Mouse (Mus musculus) heart, embryonic 15.5 days (tissue): Measurements from ENCODE around the gene Htr5b. TPM values are rescaled to one million over a fixed set of nuclear protein-coding genes. Genes with fewer than 3 reads are reported as not detected.

Experiments used
- ATAC-seq: fragments of 200-750 bp; cut with Nextera tagmentation; replicated peaks from 2 replicates; pipeline ENCODE4 v1.8.0; 2017; ENCODE audit warnings: low read depth, moderate TSS enrichment; ENCODE audit not compliant: insufficient number of reproducible peaks, insufficient read depth, low FRiP score
- H3K27ac ChIP-seq: fragments of 300-500 bp; sonication (generic); 2 replicates; pipeline ENCODE4 v1.5.1; 2015; ENCODE audit warnings: mild to moderate bottlenecking, inconsistent platforms
- H3K27me3 ChIP-seq: fragments of 300-500 bp; sonication (generic); 2 replicates; pipeline ENCODE4 v1.6.1; 2015; ENCODE audit warnings: inconsistent platforms
- H3K36me3 ChIP-seq: fragments of 300-500 bp; sonication (generic); 2 replicates; pipeline ENCODE4 v1.6.1; 2015; ENCODE audit warnings: mild to moderate bottlenecking, inconsistent platforms
- H3K4me1 ChIP-seq: fragments of 300-500 bp; sonication (generic); replicated peaks from 2 replicates; pipeline ENCODE4 v1.6.1; 2015; ENCODE audit warnings: inconsistent platforms
- H3K4me2 ChIP-seq: fragments of 300-500 bp; sonication (generic); 2 replicates; pipeline ENCODE4 v1.6.1; 2015; ENCODE audit warnings: inconsistent platforms, mild to moderate bottlenecking, moderate library complexity
- H3K4me3 ChIP-seq: fragments of 300-500 bp; sonication (generic); 2 replicates; pipeline ENCODE4 v1.5.1; 2015; ENCODE audit warnings: mild to moderate bottlenecking, inconsistent platforms
- H3K9ac ChIP-seq: fragments of 300-500 bp; sonication (generic); 2 replicates; pipeline ENCODE4 v1.6.1; 2015; ENCODE audit warnings: mild to moderate bottlenecking, inconsistent platforms
- H3K9me3 ChIP-seq: fragments of 300-500 bp; sonication (generic); replicated peaks from 2 replicates; pipeline ENCODE4 v1.6.1; 2016; ENCODE audit warnings: inconsistent platforms
- WGBS: fragments of 180-500 bp; shearing (Covaris S2); methylation state at CpG from one replicate; pipeline ENCODE4 v1.1.7; 2015; ENCODE audit warnings: mixed read lengths; 5-methylcytosine and 5-hydroxymethylcytosine counted together
- polyA plus RNA-seq: library from polyadenylated mRNA; unstranded; fragments of >200 nt; fragmentation: Nextera tagmentation; extraction: Ambion mirVana; gene quantifications from 2 replicates; pipeline ENCODE4 v1.2.1, GENCODE M21; 2015

Htr5b gene
- 0.06 TPM in 1 of 2 replicates, not detected in the other for polyA plus RNA-seq

GRCm38 (mm10) chr1:121528399-121528720 is at the start of gene Htr5b:
Gene Htr5b (minus strand): TSS chr1:121528465.
- Histone ChIP-seq H3K4me3 (peak within 1 kb of the TSS; percentile 41), H3K4me1 (peaks cover 15% of the 10 kb centered on the region), H3K27ac (no peak within 1 kb of the TSS), H3K9ac (no peak within 1 kb of the TSS), H3K4me2 (peak within 1 kb of the TSS; percentile 73), H3K9me3 (no peaks in the 10 kb centered on the region), H3K36me3 (no peaks in the 10 kb centered on the region), H3K27me3 (peaks cover 42% of the 10 kb centered on the region)
- 3% methylated on average over 11 of the region's 11 CpGs for WGBS
- ATAC-seq, result peak; percentile 69; the same call in 1 of the 2 replicates

GRCm38 (mm10) chr1:121577491-121577890 is 49.2 kb upstream of the Htr5b start:
- Histone ChIP-seq H3K9ac (no peak overlapping the region), H3K36me3 (no peaks in the 10 kb centered on the region), H3K4me1 (no peaks in the 10 kb centered on the region), H3K27ac (no peak overlapping the region), H3K4me2 (no peak overlapping the region), H3K4me3 (no peak overlapping the region), H3K9me3 (no peaks in the 10 kb centered on the region), H3K27me3 (no peaks in the 10 kb centered on the region)
- 53% methylated on average over 1 of the region's 1 CpGs for WGBS
- no peak; the same call in 1 of the 2 replicates for ATAC-seq

- ATAC-seq, result no peak
- peaks cover 10% of the 10 kb centered on the region for H3K4me1 ChIP-seq
- no peaks in the 10 kb centered on the region for H3K27me3 ChIP-seq
- H3K4me2 ChIP-seq, result no peak overlapping the region
- WGBS, result 75% methylated on average over 7 of the region's 7 CpGs
- H3K9ac ChIP-seq, result no peak overlapping the region
- H3K9me3 ChIP-seq, result no peaks in the 10 kb centered on the region
- H3K27ac ChIP-seq, result no peak overlapping the region
- H3K36me3 ChIP-seq, result no peaks in the 10 kb centered on the region
- H3K4me3 ChIP-seq, result no peak overlapping the region
These were observed 42.3 kb upstream of the Htr5b start for GRCm38 (mm10) chr1:121570522-121570921.

- Histone ChIP-seq H3K9ac (peak within 1 kb of the TSS; percentile 72), H3K4me3 (peak within 1 kb of the TSS; percentile 70), H3K4me1 (peaks cover 10% of the 10 kb centered on the region), H3K36me3 (peaks cover 20% of the 10 kb centered on the region), H3K9me3 (no peaks in the 10 kb centered on the region), H3K27me3 (no peaks in the 10 kb centered on the region), H3K4me2 (peak within 1 kb of the TSS; percentile 76), H3K27ac (peak within 1 kb of the TSS; percentile 31)
- peak; percentile 95 for ATAC-seq
- 7% methylated on average over 53 of the region's 53 CpGs for WGBS
These were observed 39.5 kb upstream of the Htr5b start, which contains the start of gene Ddx18 for GRCm38 (mm10) chr1:121567521-121568489. Gene Ddx18 (minus strand): TSS chr1:121567989.

GRCm38 (mm10) chr1:121557861-121558260 is 29.6 kb upstream of the Htr5b start:
- no peak overlapping the region for H3K27ac ChIP-seq
- H3K27me3 ChIP-seq, result no peaks in the 10 kb centered on the region
- H3K4me1 ChIP-seq, result no peaks in the 10 kb centered on the region
- peaks cover 91% of the 10 kb centered on the region for H3K36me3 ChIP-seq
- no peak overlapping the region for H3K4me2 ChIP-seq
- no peak overlapping the region for H3K9ac ChIP-seq
- H3K9me3 ChIP-seq, result no peaks in the 10 kb centered on the region
- 89% methylated on average over 5 of the region's 5 CpGs for WGBS
- no peak for ATAC-seq
- no peak overlapping the region for H3K4me3 ChIP-seq

GRCm38 (mm10) chr1:121551457-121551835 is 23.2 kb upstream of the Htr5b start:
- no peak overlapping the region for H3K9ac ChIP-seq
- ATAC-seq, result no peak
- H3K36me3 ChIP-seq, result peaks cover 37% of the 10 kb centered on the region
- H3K4me2 ChIP-seq, result no peak overlapping the region
- no peaks in the 10 kb centered on the region for H3K4me1 ChIP-seq
- H3K9me3 ChIP-seq, result no peaks in the 10 kb centered on the region
- WGBS, result 77% methylated on average over 7 of the region's 7 CpGs
- H3K4me3 ChIP-seq, result no peak overlapping the region
- no peak overlapping the region for H3K27ac ChIP-seq
- H3K27me3 ChIP-seq, result no peaks in the 10 kb centered on the region

- 77% methylated on average over 16 of the region's 16 CpGs for WGBS
- no peak overlapping the region for H3K4me2 ChIP-seq
- no peak overlapping the region for H3K9ac ChIP-seq
- no peaks in the 10 kb centered on the region for H3K4me1 ChIP-seq
- ATAC-seq, result no peak
- peaks cover 32% of the 10 kb centered on the region for H3K36me3 ChIP-seq
- no peaks in the 10 kb centered on the region for H3K27me3 ChIP-seq
- H3K9me3 ChIP-seq, result no peaks in the 10 kb centered on the region
- H3K4me3 ChIP-seq, result no peak overlapping the region
- no peak overlapping the region for H3K27ac ChIP-seq
These were observed 22.7 kb upstream of the Htr5b start for GRCm38 (mm10) chr1:121550801-121551456.

GRCm38 (mm10) chr1:121549456-121549855 is 21.2 kb upstream of the Htr5b start:
- no peak overlapping the region for H3K27ac ChIP-seq
- no peak overlapping the region for H3K4me3 ChIP-seq
- H3K4me1 ChIP-seq, result no peaks in the 10 kb centered on the region
- WGBS, result 68% methylated on average over 4 of the region's 4 CpGs
- ATAC-seq, result no peak
- H3K4me2 ChIP-seq, result no peak overlapping the region
- no peaks in the 10 kb centered on the region for H3K9me3 ChIP-seq
- no peak overlapping the region for H3K9ac ChIP-seq
- peaks cover 19% of the 10 kb centered on the region for H3K36me3 ChIP-seq
- no peaks in the 10 kb centered on the region for H3K27me3 ChIP-seq

- no peaks in the 10 kb centered on the region for H3K27me3 ChIP-seq
- H3K27ac ChIP-seq, result no peak overlapping the region
- H3K4me2 ChIP-seq, result no peak overlapping the region
- no peaks in the 10 kb centered on the region for H3K4me1 ChIP-seq
- WGBS, result 91% methylated on average over 4 of the region's 4 CpGs
- H3K9ac ChIP-seq, result no peak overlapping the region
- no peaks in the 10 kb centered on the region for H3K9me3 ChIP-seq
- H3K4me3 ChIP-seq, result no peak overlapping the region
- peaks cover 14% of the 10 kb centered on the region for H3K36me3 ChIP-seq
- no peak for ATAC-seq
These were observed 20.4 kb upstream of the Htr5b start for GRCm38 (mm10) chr1:121548667-121549066.

- H3K4me1 ChIP-seq, result no peaks in the 10 kb centered on the region
- 51% methylated on average over 2 of the region's 2 CpGs for WGBS
- no peak overlapping the region for H3K4me3 ChIP-seq
- no peak for ATAC-seq
- H3K27me3 ChIP-seq, result no peaks in the 10 kb centered on the region
- H3K36me3 ChIP-seq, result no peaks in the 10 kb centered on the region
- no peak overlapping the region for H3K27ac ChIP-seq
- no peak overlapping the region for H3K9ac ChIP-seq
- no peaks in the 10 kb centered on the region for H3K9me3 ChIP-seq
- no peak overlapping the region for H3K4me2 ChIP-seq
These were observed 18.6 kb upstream of the Htr5b start for GRCm38 (mm10) chr1:121546844-121547243.

GRCm38 (mm10) chr1:121540361-121540760 is 12.1 kb upstream of the Htr5b start:
- Histone ChIP-seq H3K9me3 (no peaks in the 10 kb centered on the region), H3K27me3 (no peaks in the 10 kb centered on the region), H3K4me1 (no peaks in the 10 kb centered on the region), H3K27ac (no peak overlapping the region), H3K4me2 (no peak overlapping the region), H3K36me3 (no peaks in the 10 kb centered on the region), H3K4me3 (no peak overlapping the region), H3K9ac (no peak overlapping the region)
- 66% methylated on average over 8 of the region's 8 CpGs for WGBS
- no peak for ATAC-seq
